Mouse (Mus musculus) brain, embryonic 14.5 days (tissue): ENCODE data around the gene Btg2.

Experiments
- CTCF ChIP-seq: fragments of 200-500 bp; IDR thresholded peaks from 2 replicates; pipeline ENCODE4 v1.5.1; 2012; ENCODE audit warnings: inconsistent platforms, mild to moderate bottlenecking, moderate library complexity, borderline replicate concordance; ENCODE audit not compliant: insufficient read depth, insufficient read length; ENCODE audit errors: extremely low read depth
- POLR2A ChIP-seq: fragments of 200-500 bp; IDR thresholded peaks from 2 replicates; pipeline ENCODE4 v1.6.1; 2012; ENCODE audit warnings: mild to moderate bottlenecking, inconsistent platforms, borderline replicate concordance; ENCODE audit not compliant: poor library complexity, insufficient read depth, insufficient read length, severe bottlenecking; ENCODE audit errors: extremely low read depth

DNA sequence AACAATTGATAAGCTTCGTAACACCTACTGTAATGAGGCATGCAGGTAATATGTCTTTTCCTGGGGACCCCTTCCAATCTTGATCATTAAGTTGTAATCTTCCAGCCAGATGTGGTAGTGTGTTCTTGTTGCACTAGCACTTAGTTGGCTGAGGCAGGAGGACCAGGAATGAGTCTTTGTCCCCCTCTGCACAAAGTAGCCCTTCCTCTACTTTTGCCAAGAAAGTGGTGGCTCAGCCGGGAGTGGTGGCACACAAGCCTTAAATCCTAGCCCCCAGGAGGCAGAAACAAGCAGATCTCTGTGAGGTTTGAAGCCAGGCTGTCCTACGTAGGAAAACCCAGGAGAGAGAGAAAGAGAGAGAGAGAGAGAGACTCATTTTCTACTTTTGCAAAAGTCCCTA lies 17.0 kb downstream of the Btg2 start:
- TF ChIP-seq POLR2A, result no peak
- no peak for TF ChIP-seq CTCF
